Mouse (Mus musculus) thymus, adult 2 months (tissue): ENCODE data around the gene Eif4enif1. TPM values are rescaled to one million over a fixed set of nuclear protein-coding genes. Genes with fewer than 3 reads are reported as not detected.

Experiments used
- DNase-seq: peaks from one replicate; pipeline ENCODE4 v3.0.0; 2021
- H3K27ac ChIP-seq: fragments of 200-500 bp; 2 replicates; pipeline ENCODE4 v1.5.1; 2012; ENCODE audit warnings: low read length, control low read depth; ENCODE audit not compliant: control insufficient read depth, insufficient read depth
- H3K27me3 ChIP-seq: fragments of 200-500 bp; 2 replicates; pipeline ENCODE4 v1.6.1; 2012; ENCODE audit warnings: mild to moderate bottlenecking, low read length, moderate library complexity, mixed read lengths; ENCODE audit not compliant: control insufficient read depth, insufficient read depth
- H3K36me3 ChIP-seq: fragments of 200-500 bp; 2 replicates; pipeline ENCODE4 v1.6.1; 2012; ENCODE audit warnings: mild to moderate bottlenecking, low read length, moderate library complexity; ENCODE audit not compliant: control insufficient read depth, insufficient read depth
- H3K4me1 ChIP-seq: fragments of 200-500 bp; replicated peaks from 2 replicates; pipeline ENCODE4 v1.6.1; 2012; ENCODE audit warnings: low read length; ENCODE audit not compliant: control insufficient read depth, insufficient read depth
- H3K4me3 ChIP-seq: fragments of 200-500 bp; 2 replicates; pipeline ENCODE4 v1.5.1; 2012; ENCODE audit warnings: mild to moderate bottlenecking, low read length, control low read depth, moderate library complexity; ENCODE audit not compliant: control insufficient read depth, insufficient read depth
- CTCF ChIP-seq: fragments of 200-500 bp; IDR thresholded peaks from 2 replicates; pipeline ENCODE4 v1.5.1; 2012; ENCODE audit warnings: mild to moderate bottlenecking, control low read depth, low read length, moderate library complexity, borderline replicate concordance; ENCODE audit not compliant: control insufficient read depth, poor library complexity, insufficient read depth; ENCODE audit errors: extremely low read depth
- POLR2A ChIP-seq: fragments of 200-500 bp; IDR thresholded peaks from 2 replicates; pipeline ENCODE4 v1.6.1; 2012; ENCODE audit warnings: mild to moderate bottlenecking, low read length, control low read depth, moderate library complexity; ENCODE audit not compliant: control insufficient read depth, poor library complexity, insufficient read depth; ENCODE audit errors: extremely low read depth
- WGBS: fragments of 180-500 bp; shearing (Covaris S2); methylation state at CpG from one replicate; pipeline ENCODE4 v1.1.7; 2018; 5-methylcytosine and 5-hydroxymethylcytosine counted together
- polyA plus RNA-seq: library from polyadenylated mRNA; depleted of rRNA; stranded (reverse); fragments of >200 nt; gene quantifications from 2 replicates; pipeline ENCODE4 v1.2.3, GENCODE M21; 2012

The Eif4enif1 gene
- polyA plus RNA-seq, 1 experiment, result 88.8 TPM

- no peak; the same call in 1 of the 2 replicates for TF ChIP-seq CTCF
- peak; percentile 99 for TF ChIP-seq POLR2A
- H3K4me1 ChIP-seq, result peaks cover 9% of the 10 kb centered on the region
- WGBS, result under 1% methylated on average over 72 of the region's 72 CpGs
- DNase-seq, result peak; percentile 91
- peak within 1 kb of the TSS; percentile 65 for H3K4me3 ChIP-seq
- H3K27me3 ChIP-seq, result no peaks in the 10 kb centered on the region
- peaks cover 8% of the 10 kb centered on the region for H3K36me3 ChIP-seq
- H3K27ac ChIP-seq, result peak within 1 kb of the TSS; percentile 1
Observed at GRCm38 (mm10) chr11:3266079-3266685, 64.0 kb downstream of the Eif4enif1 start, which contains the start of gene Drg1. Drg1 (minus strand) TSS chr11:3266415.

DNA sequence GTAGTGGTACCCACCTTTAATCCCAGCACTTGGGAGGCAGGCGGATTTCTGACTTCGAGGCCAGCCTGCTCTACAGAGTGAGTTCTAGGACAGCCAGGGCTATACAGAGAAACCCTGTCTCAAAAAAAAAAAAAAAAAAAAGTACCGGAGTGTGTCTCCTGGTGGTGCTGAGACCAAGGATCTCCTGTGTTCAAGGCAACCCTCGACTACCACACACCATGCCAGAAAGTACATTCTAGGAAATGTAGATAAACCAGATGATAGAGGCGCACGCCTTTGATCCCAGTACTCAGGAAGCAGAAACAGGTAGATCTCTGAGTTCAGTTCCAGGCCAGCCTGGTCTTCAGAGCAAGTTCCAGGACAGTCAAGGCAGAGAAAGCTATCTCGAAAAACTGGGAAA lies 64.9 kb downstream of the Eif4enif1 start:
- peaks cover 9% of the 10 kb centered on the region for H3K4me1 ChIP-seq
- no peak for DNase-seq
- 41% methylated on average over 7 of the region's 7 CpGs for WGBS
- H3K4me3 ChIP-seq, result no peak overlapping the region
- TF ChIP-seq CTCF, result no peak
- TF ChIP-seq POLR2A, result no peak
- H3K27ac ChIP-seq, result no peak overlapping the region
- no peaks in the 10 kb centered on the region for H3K27me3 ChIP-seq
- no peaks in the 10 kb centered on the region for H3K36me3 ChIP-seq

DNA sequence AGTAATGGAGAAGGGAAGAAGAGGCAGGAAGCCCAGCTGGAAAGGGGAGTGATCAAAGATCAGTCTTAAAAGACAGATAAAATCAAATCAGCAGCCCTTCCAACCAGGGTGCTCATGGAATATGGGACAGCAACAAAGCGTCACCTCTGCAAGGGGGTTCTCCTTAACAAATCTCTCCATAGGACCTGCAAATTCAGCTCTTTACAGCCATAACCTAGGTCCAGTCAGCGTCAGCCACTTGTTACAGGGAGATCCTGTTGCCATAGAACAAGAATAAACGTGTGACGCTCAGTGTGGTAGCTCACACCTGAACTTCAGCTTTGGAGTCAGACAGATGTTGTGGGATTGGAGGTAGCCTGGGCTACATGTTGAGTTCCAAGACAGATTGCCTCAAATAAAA lies 67.0 kb downstream of the Eif4enif1 start:
- TF ChIP-seq CTCF, result no peak
- no peak for TF ChIP-seq POLR2A
- Histone ChIP-seq H3K4me3 (no peak overlapping the region), H3K4me1 (peaks cover 7% of the 10 kb centered on the region), H3K27me3 (no peaks in the 10 kb centered on the region), H3K27ac (no peak overlapping the region), H3K36me3 (no peaks in the 10 kb centered on the region)
- DNase-seq, result no peak
- WGBS, result 86% methylated on average over 4 of the region's 4 CpGs

DNA sequence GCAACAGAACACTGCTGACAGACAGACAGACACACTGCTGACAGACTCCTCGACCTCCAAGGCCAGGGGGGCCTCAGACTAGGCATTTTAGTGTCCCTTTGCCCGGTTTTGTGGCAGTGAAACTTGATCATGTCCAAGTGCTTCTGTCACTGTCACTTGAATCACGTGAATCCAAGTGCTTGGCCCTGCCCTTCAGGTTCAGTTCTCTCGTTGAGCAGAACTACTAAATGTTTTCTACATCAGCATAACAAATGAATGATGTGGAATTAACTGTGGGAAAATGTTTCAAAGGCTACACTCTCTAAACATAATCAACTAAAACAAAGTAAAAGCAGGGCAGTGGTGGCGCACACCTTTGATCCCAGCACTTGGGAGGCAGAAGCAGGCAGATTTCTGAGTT lies 76.2 kb downstream of the Eif4enif1 start:
- TF ChIP-seq POLR2A (no peak), CTCF (no peak)
- 86% methylated on average over 5 of the region's 5 CpGs for WGBS

GRCm38 (mm10) chr11:3279729-3280128 lies 77.5 kb downstream of the Eif4enif1 start:
- no peaks in the 10 kb centered on the region for H3K27me3 ChIP-seq
- no peak for DNase-seq
- no peak overlapping the region for H3K4me3 ChIP-seq
- no peaks in the 10 kb centered on the region for H3K4me1 ChIP-seq
- TF ChIP-seq POLR2A, result no peak
- TF ChIP-seq CTCF, result no peak
- 72% methylated on average over 2 of the region's 2 CpGs for WGBS
- no peaks in the 10 kb centered on the region for H3K36me3 ChIP-seq
- no peak overlapping the region for H3K27ac ChIP-seq

More for the DNA sequence above, 76.2 kb downstream of the Eif4enif1 start:
- H3K4me1 ChIP-seq, result no peaks in the 10 kb centered on the region
- no peaks in the 10 kb centered on the region for H3K36me3 ChIP-seq
- H3K27ac ChIP-seq, result no peak overlapping the region
- no peaks in the 10 kb centered on the region for H3K27me3 ChIP-seq
- no peak overlapping the region for H3K4me3 ChIP-seq
- no peak for DNase-seq

GRCm38 (mm10) chr11:3282887-3283286 lies 80.7 kb downstream of the Eif4enif1 start:
- Histone ChIP-seq H3K27ac (no peak overlapping the region), H3K4me1 (no peaks in the 10 kb centered on the region), H3K27me3 (no peaks in the 10 kb centered on the region), H3K36me3 (no peaks in the 10 kb centered on the region), H3K4me3 (no peak overlapping the region)
- 91% methylated on average over 6 of the region's 6 CpGs for WGBS
- TF ChIP-seq POLR2A (no peak), CTCF (no peak)
- no peak for DNase-seq
